ENCODE assay signal across 25 mouse cellular contexts in the genomic region with DNA sequence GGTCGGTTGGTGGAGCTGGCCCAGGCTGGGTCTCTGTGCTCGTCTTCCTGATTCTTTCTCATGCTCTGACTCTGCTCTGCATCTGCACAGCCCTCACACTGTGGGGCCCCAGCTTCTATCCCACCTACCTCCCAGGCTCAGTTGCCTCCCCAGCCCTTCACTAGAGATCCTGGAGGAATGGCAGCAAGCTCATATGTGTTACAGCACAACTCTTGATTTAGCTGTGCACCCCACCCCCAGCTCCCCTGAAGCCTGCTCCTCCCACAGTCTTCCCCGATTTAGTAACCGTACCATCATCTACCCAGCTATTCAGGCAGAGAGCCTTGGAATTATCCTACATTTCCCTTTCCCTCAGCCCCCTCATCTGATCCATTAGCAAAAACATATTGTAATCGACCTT. TPM values are rescaled to one million over a fixed set of nuclear protein-coding genes. Genes with fewer than 3 reads are reported as not detected.
DNase-seq lines count a peak whose midpoint lies in the region; ATAC-seq lines count a peak whose summit lies in the region.
"Had no signal": no experiment of that assay in that cellular context is flagged by ENCODE, and none has a peak within 500 bp of the region (broad histone marks: within the 10 kb centered on the region; RNA-seq: fewer than 3 reads in every experiment).

No protein-coding gene starts in this region.

- H3K9me3 ChIP-seq in intestine, embryonic 15.5 days, result no peaks in the 10 kb centered on the region
- H3K9me3 ChIP-seq: forebrain, embryonic 12.5 days; hindbrain, embryonic 13.5 days; limb, embryonic 10.5 days; megakaryocyte, embryonic 14.5 days; midbrain, embryonic 15.5 days; neural tube, embryonic 15.5 days had no signal

- H3K4me2 ChIP-seq in intestine, embryonic 15.5 days (replicated peaks), result no peak overlapping the region
- H3K4me2 ChIP-seq: forebrain, embryonic 12.5 days; heart, embryonic 11.5 days; hindbrain, embryonic 13.5 days; liver, embryonic 11.5 days; midbrain, embryonic 15.5 days; neural tube, embryonic 15.5 days had no signal

- 0 out of 2 replicates have a peak, but pooled peaks cover 2% of the 10 kb centered on the region for H3K4me1 ChIP-seq in intestine, embryonic 15.5 days (replicated peaks)

- WGBS in intestine, embryonic 15.5 days, result 66% methylated on average over 5 of the region's 5 CpGs

- H3K36me3 ChIP-seq in intestine, embryonic 15.5 days, result no peaks in the 10 kb centered on the region
- H3K36me3 ChIP-seq: forebrain, embryonic 12.5 days; hindbrain, embryonic 13.5 days; limb, embryonic 10.5 days; midbrain, embryonic 15.5 days; neural tube, embryonic 15.5 days had no signal

- DNase-seq in layer of hippocampus, adult 9-11 months, result peak; percentile 86
- DNase-seq in layer of hippocampus, postnatal 25 days (ENCODE audit: extremely low spot score in 1 of 2, low spot score in 1 of 2), result no peak
- DNase-seq in frontal cortex, postnatal 14 days (ENCODE audit: low spot score in 2 of 2), result peak; percentile 62 to 76
- peak; percentile 73 to 97 for DNase-seq in left cerebral cortex, postnatal 25 days (ENCODE audit: low spot score in 2 of 2)
- peak; percentile 82 to 92 for DNase-seq in right cerebral cortex, postnatal 36 days (ENCODE audit: low spot score in 2 of 2)
- no peak for DNase-seq in urinary bladder, postnatal 25 days (ENCODE audit: low spot score)
- DNase-seq: cerebellum, adult 8-10 months; kidney, adult 9 months; kidney, postnatal 25 days; lung, adult 2 months; spleen, adult 18-20 months; thymus, adult 18-20 months; thymus, postnatal 4 days had no signal

- intact Hi-C loops in left cerebral cortex, postnatal 25 days (cut with DNase I), result loop anchor here (1.0 kb wide), 1 partner anchor 11 kb away; no protein-coding TSS in a partner anchor

- no peak for ATAC-seq in megakaryocyte-erythroid progenitor cell, adult 5-6 weeks (replicated peaks; ENCODE audit: low FRiP score, low TSS enrichment, poor library complexity, severe bottlenecking)
- ATAC-seq in intestine, embryonic 15.5 days, result no peak
- ATAC-seq: inflammation-experienced regulatory T-cells, adult 6 months; midbrain, embryonic 15.5 days had no signal

- H3K27me3 ChIP-seq in intestine, embryonic 15.5 days (replicated peaks), result no peaks in the 10 kb centered on the region
- H3K27me3 ChIP-seq: CH12.LX; neural tube, embryonic 15.5 days had no signal

- no peak overlapping the region for H3K9ac ChIP-seq in intestine, embryonic 15.5 days
- H3K9ac ChIP-seq: forebrain, embryonic 12.5 days; hindbrain, embryonic 13.5 days; midbrain, embryonic 15.5 days; neural tube, embryonic 15.5 days had no signal

- H3K27ac ChIP-seq in intestine, embryonic 15.5 days, result no peak overlapping the region
- H3K27ac ChIP-seq: forebrain, embryonic 12.5 days; hindbrain, embryonic 13.5 days; limb, embryonic 10.5 days; midbrain, embryonic 15.5 days; neural tube, embryonic 15.5 days had no signal

- no peak overlapping the region for H3K4me3 ChIP-seq in intestine, embryonic 15.5 days (replicated peaks)
- H3K4me3 ChIP-seq: forebrain, embryonic 12.5 days; hindbrain, embryonic 13.5 days; limb, embryonic 10.5 days; megakaryocyte, embryonic 14.5 days; midbrain, embryonic 15.5 days; neural tube, embryonic 15.5 days had no signal

RNA-seq across cellular contexts. Expression of a gene that starts 17.5 kb away (rescaled TPM):
- 1,000 to 10,000 TPM; 1,285 to 1,312 TPM for total RNA-seq in layer of hippocampus, postnatal 25 days (2021)
- 1,000 to 10,000 TPM; 1,163 to 1,279 TPM for total RNA-seq in left cerebral cortex, postnatal 25 days (2021)
- total RNA-seq in megakaryocyte-erythroid progenitor cell, adult 5-6 weeks (2014; fragmentation: Nextera tagmentation), result 240 and 310 TPM in 2 replicates
- total RNA-seq in megakaryocyte-erythroid progenitor cell, adult 5-6 weeks (2017), result 135 and 160 TPM in 2 replicates
- polyA plus RNA-seq in intestine, embryonic 15.5 days (2015; fragmentation: Nextera tagmentation; extraction: Ambion mirVana), result 440 and 463 TPM in 2 replicates

Comparison
In these comparisons a context has a peak if more than half of its experiments do, and no peak if none do; other contexts are left out.
1. DNase-seq: peak in layer of hippocampus, adult 9-11 months (single experiment), frontal cortex, postnatal 14 days (2 of 2), left cerebral cortex, postnatal 25 days (2 of 2) and right cerebral cortex, postnatal 36 days (2 of 2); none in layer of hippocampus, postnatal 25 days (0 of 2) and urinary bladder, postnatal 25 days (single experiment).